Mouse (Mus musculus) liver, adult 2 months (tissue): ENCODE results near the gene Fbxl5.

Experiments used
- CTCF ChIP-seq: fragments of 200-500 bp; IDR thresholded peaks from 2 replicates; pipeline ENCODE4 v1.5.1; 2011; ENCODE audit warnings: low read depth, low read length, control low read depth
- POLR2A ChIP-seq: fragments of 200-500 bp; IDR thresholded peaks from 2 replicates; pipeline ENCODE4 v1.6.1; 2011; ENCODE audit warnings: low read length, control low read depth; ENCODE audit not compliant: insufficient read depth; ENCODE audit errors: extremely low read depth

DNA sequence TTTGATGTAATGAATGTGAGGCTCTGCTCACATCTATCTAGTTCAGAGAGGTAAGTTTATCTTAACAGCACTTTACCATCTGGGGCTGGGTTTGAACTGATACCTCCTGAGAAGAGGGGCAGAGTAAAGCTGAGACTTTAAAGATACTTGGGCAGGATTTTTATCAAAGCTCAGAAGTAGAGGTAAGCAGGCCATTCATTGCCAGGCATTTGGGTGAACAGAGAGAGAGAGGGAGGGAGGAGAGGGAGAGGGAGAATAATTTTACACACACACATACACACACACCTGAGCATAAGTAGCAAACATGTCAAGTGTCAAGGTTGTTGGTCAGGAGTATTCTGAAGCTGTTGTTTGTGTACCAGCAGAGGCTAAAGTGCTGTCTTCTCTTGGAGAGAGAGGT, 46.8 kb upstream of the Fbxl5 start, which contains the start of gene Cd38:
- no peak for TF ChIP-seq POLR2A
- no peak for TF ChIP-seq CTCF
